Mouse (Mus musculus): Measurements from ENCODE around the gene Mest. TPM values are rescaled to one million over a fixed set of nuclear protein-coding genes. Genes with fewer than 3 reads are reported as not detected.

Gene Mest
- polyA plus RNA-seq, 1 experiment: 0.54 TPM

DNA sequence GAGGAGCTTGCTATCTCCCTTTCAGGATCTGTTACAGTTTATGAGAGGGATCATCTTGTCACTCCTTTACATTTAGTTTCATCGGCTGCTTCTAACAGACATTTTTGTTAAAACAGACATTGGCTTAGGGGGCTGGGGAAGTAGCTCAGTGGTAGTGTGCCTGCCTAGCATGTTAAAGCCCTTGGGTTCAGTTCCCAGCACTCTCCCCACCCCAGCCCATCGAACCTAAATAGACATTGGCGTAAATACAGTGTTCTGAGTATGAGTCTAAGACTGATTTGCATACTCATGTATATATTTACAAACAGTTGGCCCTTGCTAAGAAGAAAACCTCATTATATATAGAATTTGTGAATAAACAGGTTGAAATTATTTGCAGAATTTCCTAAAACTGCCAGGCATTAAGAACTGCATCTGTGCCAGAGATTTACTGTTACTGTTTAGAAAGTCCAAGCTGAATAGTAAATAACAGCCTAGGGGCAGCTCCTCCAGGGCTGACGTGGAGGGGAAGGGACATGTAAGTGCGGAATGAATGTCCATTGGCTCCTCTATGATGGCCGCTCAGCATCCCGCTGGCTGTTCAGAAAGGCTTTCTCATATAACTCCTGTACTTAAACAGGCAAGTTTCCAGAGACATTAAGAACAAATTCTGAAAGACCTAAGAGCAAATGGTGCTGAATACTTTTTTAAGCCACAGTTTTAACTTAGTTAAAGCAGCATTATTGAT, 24.4 kb downstream of the Mest start:
- TF ChIP-seq TAL1 (IDR thresholded peaks at IDR 0.05; ENCODE audit: low read length) (no peak), GATA1 (IDR thresholded peaks at IDR 0.05; ENCODE audit: low read length) (no peak)
- Histone ChIP-seq H3K4me1 (ENCODE audit: control insufficient read depth) (no peaks in the 10 kb centered on the region), H3K36me3 (ENCODE audit: control insufficient read depth) (peaks cover 26% of the 10 kb centered on the region), H3K4me3 (replicated peaks) (no peak overlapping the region), H3K27me3 (ENCODE audit: control insufficient read depth) (no peaks in the 10 kb centered on the region), H3K9me3 (ENCODE audit: control insufficient read depth, low read length) (no peaks in the 10 kb centered on the region)

DNA sequence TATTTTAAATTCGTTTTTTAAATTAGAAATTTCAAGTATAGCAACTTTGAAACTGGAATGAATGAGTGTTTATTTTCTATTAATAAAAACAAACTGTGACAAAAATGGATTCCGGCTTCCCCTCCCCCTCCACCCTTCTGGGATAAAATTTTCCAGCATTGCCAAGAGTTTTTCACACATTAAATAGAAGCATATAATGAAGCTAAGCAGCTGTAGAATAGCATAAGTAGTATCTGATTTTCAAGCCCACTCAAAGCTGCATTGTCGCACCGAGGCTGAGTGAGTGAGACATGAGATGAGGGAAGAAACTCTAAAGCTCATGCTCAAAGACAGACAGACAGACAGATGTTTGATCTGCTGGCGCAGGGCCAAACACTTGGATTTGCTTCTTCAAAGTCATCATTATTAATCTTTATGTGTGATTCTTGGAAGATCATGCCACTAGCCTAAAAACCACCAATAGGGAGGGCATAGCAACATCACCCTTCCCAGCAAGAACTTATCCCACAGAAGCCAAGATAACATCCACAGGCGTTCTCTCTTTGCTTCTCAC, 25.1 kb downstream of the Mest start:
- Histone ChIP-seq H3K4me1 (ENCODE audit: control insufficient read depth) (no peaks in the 10 kb centered on the region), H3K36me3 (ENCODE audit: control insufficient read depth) (peaks cover 26% of the 10 kb centered on the region), H3K9me3 (ENCODE audit: control insufficient read depth, low read length) (no peaks in the 10 kb centered on the region), H3K4me3 (replicated peaks) (no peak overlapping the region), H3K27me3 (ENCODE audit: control insufficient read depth) (no peaks in the 10 kb centered on the region)
- TF ChIP-seq TAL1 (IDR thresholded peaks at IDR 0.05; ENCODE audit: low read length): no peak
- TF ChIP-seq GATA1 (IDR thresholded peaks at IDR 0.05; ENCODE audit: low read length): no peak

DNA sequence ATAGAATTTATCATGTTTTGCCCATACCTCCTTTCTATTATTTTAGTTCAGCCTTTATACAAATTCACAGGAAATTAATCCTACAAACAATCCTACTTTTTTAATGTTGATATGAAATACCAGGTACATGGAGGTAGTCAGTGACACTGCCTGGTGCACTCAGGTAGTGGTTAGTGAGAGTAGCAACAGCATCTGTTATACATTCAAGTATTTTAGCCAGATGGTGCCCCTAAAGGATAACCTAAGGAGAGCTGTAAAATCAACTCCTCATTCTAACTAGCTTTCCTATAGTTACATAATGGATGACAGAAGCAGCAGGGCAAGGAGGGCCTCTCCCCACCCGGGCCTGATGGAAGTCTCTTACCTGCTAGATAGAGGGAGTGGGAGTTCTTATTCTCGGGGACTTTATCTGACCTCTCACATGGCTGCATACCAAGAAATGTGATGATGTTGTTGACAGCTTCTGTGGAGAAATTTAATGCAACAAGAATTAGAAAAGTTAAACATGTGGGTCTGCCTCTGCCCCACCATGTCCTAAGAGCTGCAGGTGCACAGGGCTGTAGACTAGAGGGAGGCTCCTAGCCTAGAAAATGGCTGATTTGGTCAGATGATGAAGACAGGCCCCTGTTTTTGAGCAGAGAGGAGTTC, 25.8 kb downstream of the Mest start:
- H3K9me3 ChIP-seq (ENCODE audit: control insufficient read depth, low read length): no peaks in the 10 kb centered on the region
- H3K4me3 ChIP-seq (replicated peaks): no peak overlapping the region
- no peaks in the 10 kb centered on the region for H3K27me3 ChIP-seq (ENCODE audit: control insufficient read depth)
- no peak for TF ChIP-seq GATA1 (IDR thresholded peaks at IDR 0.05; ENCODE audit: low read length)
- H3K4me1 ChIP-seq (ENCODE audit: control insufficient read depth): no peaks in the 10 kb centered on the region
- peaks cover 22% of the 10 kb centered on the region for H3K36me3 ChIP-seq (ENCODE audit: control insufficient read depth)

DNA sequence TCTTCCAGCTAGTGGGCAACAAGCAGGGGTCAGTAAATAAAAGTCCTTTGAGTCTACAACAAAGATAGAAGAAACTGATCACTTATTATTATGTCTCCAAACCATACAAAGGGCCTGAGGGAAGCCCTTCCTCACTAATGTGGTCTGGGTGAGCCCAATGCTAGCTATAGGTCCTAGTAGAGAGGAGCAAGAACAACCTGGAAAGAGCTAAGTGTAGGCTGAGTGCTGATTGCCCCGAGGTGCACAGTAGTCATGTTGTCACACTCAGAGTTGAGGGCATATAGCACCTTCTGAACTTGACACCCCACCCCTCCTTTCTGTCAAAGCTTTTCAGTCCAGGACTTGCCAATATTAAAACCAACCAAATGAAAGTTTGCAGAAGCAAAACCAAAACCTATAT, 26.5 kb downstream of the Mest start:
- no peaks in the 10 kb centered on the region for H3K9me3 ChIP-seq (ENCODE audit: control insufficient read depth, low read length)
- peaks cover 22% of the 10 kb centered on the region for H3K36me3 ChIP-seq (ENCODE audit: control insufficient read depth)
- no peak overlapping the region for H3K4me3 ChIP-seq (replicated peaks)
- no peaks in the 10 kb centered on the region for H3K4me1 ChIP-seq (ENCODE audit: control insufficient read depth)
- no peak for TF ChIP-seq TAL1 (IDR thresholded peaks at IDR 0.05; ENCODE audit: low read length)
- H3K27me3 ChIP-seq (ENCODE audit: control insufficient read depth): no peaks in the 10 kb centered on the region

DNA sequence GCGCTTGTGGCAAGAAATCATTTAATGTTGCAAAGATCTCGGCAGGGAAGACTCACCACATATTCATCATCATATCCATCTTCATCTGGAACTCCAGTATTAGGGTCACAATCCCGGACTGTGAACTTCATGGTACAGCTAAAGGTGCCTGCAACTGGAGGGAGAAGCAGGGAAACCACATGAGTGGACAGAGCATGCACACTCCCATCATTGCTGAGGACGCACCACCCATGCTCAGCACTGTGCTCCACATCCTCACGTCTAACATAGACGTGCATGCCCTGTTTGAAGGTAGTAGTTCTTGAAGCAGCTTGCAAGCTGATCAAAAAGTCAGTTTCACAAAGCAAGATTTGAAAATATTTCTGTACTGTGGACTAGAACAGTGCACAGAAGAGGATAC, 27.1 kb downstream of the Mest start:
- Histone ChIP-seq H3K4me3 (replicated peaks) (no peak overlapping the region), H3K9me3 (ENCODE audit: control insufficient read depth, low read length) (no peaks in the 10 kb centered on the region), H3K36me3 (ENCODE audit: control insufficient read depth) (peaks cover 22% of the 10 kb centered on the region), H3K4me1 (ENCODE audit: control insufficient read depth) (no peaks in the 10 kb centered on the region), H3K27me3 (ENCODE audit: control insufficient read depth) (no peaks in the 10 kb centered on the region)
- TF ChIP-seq GATA1 (IDR thresholded peaks at IDR 0.05; ENCODE audit: low read length) (no peak), TAL1 (IDR thresholded peaks at IDR 0.05; ENCODE audit: low read length) (no peak)

DNA sequence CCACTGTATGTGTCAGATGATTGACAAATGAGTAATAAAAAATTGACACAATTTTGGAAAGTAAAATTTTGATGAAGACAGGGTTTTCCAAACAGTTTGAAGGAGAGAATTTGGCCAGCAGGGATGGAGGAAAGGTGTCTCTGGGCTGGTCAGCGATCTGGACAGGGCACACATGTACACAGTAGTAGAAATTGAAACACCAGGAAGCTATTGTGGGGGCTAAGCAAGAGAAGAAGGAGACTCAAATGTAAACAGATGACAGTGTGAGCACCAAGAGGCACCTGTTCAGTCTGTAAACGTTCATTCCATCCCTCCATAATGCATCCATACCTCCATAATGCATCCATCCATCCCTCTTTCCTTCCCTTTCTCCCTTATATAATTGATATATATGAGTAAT, 27.9 kb downstream of the Mest start:
- H3K27me3 ChIP-seq (ENCODE audit: control insufficient read depth): no peaks in the 10 kb centered on the region
- H3K9me3 ChIP-seq (ENCODE audit: control insufficient read depth, low read length): no peaks in the 10 kb centered on the region
- no peak overlapping the region for H3K4me3 ChIP-seq (replicated peaks)
- TF ChIP-seq GATA1 (IDR thresholded peaks at IDR 0.05; ENCODE audit: low read length): no peak
- TF ChIP-seq TAL1 (IDR thresholded peaks at IDR 0.05; ENCODE audit: low read length): no peak
- peaks cover 22% of the 10 kb centered on the region for H3K36me3 ChIP-seq (ENCODE audit: control insufficient read depth)
- H3K4me1 ChIP-seq (ENCODE audit: control insufficient read depth): no peaks in the 10 kb centered on the region

Other genes with a start within 250 kb of the Mest start
- gene Tmem209, start 213.8 kb upstream of the Mest start, polyA plus RNA-seq (2012): 0.37 and 0.53 TPM in 2 replicates
- not detected in 2 replicates for gene Ssmem1, start 213.7 kb upstream of the Mest start, polyA plus RNA-seq (2012)
- gene Cpa2, start 182.0 kb upstream of the Mest start, polyA plus RNA-seq (2012): not detected in 2 replicates
- gene Cpa4, start 155.2 kb upstream of the Mest start, polyA plus RNA-seq (2012): not detected in 2 replicates
- gene Cpa5, start 112.5 kb upstream of the Mest start, polyA plus RNA-seq (2012): not detected in 2 replicates
- gene Cpa1, start 84.3 kb upstream of the Mest start, polyA plus RNA-seq (2012): not detected in 2 replicates
- gene Cep41, start 29.8 kb upstream of the Mest start, polyA plus RNA-seq (2012): 1.3 TPM in 2 replicates
- gene Copg2, start 173.2 kb downstream of the Mest start, polyA plus RNA-seq (2012): 0.15 TPM in 2 replicates
- not detected in 2 replicates for gene Tsga13, start 192.0 kb downstream of the Mest start, polyA plus RNA-seq (2012)
- not detected in 2 replicates for gene Klf14, start 235.5 kb downstream of the Mest start, polyA plus RNA-seq (2012)